Mouse (Mus musculus): ENCODE data around the gene Gm45837.

The Gm45837 gene

DNA sequence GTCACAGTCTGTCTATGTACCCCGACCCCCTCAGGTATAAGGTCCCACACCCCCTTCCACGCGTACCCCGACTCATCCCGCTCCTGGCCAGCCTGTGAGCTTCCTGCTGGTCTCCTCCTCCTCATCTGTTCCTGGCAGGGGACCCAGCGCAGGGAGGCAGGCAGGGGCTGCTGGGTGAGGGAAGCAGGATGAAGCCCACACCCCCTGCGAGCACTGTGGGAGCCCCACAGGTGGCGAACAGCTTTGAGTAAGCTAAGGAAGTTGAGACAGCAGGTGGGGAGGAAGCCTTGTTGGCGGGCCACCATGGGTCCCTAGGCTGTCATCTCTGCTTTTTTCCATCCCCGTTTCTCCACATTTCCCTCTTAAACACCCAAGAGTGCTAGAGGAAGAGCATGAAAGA lies 88.6 kb downstream of the Gm45837 start:
- DNase-seq (ENCODE audit: extremely low read depth, low read depth): no peak

DNA sequence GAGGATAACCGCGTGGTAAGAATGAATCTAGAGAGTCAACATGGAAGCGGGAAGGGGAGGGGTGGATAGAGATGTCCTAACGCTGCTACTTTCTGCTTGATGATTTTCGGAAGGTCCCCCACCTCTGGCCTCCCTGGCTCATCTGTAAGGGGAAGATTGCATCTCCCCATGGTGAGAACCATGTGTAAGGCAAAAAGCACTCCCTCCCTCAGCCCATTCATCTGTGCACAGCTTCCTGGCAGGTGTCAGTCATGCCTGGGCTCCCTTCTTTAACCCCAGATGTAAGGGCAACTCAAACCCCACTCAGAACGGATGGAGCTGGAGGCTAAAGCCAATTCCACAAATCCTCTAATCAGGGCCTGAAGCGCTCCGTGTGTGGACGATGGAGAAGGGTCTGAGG lies 89.0 kb downstream of the Gm45837 start:
- no peak for DNase-seq (ENCODE audit: extremely low read depth, low read depth)

DNA sequence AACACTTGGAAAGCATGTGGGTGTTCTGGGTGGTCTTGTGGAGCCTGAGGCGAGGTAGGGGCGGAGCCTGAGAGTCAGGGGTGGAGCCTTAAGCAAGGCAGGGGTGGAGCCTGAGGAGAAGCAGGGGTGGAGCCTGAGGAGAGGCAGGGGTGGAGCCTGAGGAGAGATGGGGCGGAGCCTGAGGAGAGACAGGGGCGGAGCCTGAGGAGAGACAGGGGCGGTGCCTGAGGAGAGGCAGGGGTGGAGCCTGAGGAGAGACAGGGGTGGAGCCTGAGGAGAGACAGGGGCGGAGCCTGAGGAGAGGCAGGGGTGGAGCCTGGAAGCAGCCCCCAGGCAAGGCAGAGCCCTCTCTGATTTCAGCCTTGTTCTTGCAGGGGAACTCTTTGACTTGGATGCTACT lies 90.5 kb downstream of the Gm45837 start:
- no peak for DNase-seq (ENCODE audit: extremely low read depth, low read depth)

DNA sequence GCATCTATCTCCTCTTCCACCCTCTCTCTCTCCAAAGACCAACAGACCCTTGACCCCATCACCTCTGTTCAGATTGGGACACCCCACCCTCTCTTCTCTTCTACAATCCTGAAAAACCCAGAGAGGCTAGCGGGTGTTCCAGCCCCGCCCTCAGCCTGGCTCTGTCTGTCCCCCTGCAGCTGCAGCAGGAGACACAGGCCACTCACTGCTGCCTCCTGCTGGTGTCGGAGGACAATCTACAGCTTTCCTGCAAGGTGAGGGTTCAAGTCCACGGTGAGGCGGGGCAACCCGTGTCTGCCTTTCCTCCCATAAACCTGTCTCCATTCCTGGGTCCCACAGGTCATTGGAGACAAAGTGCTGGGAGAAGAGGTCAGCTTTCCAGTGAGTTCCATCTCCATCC lies 91.0 kb downstream of the Gm45837 start:
- DNase-seq (ENCODE audit: extremely low read depth, low read depth): no peak

DNA sequence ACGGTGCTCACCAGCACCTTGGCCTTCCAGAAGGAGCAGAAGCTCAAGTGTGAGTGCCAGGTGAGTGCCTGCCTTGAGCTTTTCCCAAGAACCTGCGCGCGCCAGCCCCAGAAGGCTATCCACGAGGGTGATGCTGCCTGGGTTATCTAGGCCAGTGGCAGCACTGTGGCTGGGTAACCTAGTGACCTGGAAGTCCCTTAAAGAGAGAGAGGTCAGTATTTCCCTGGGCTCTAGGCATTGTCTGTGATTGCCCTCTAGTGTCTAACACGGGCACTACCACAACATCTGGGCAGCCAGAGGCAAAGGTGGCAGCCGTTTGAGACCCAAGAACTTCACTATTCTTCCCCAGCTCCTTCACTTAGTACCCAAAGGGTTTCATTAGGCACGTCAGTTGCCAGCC lies 92.7 kb downstream of the Gm45837 start:
- peak; percentile 22 for DNase-seq (ENCODE audit: extremely low read depth, low read depth)

DNA sequence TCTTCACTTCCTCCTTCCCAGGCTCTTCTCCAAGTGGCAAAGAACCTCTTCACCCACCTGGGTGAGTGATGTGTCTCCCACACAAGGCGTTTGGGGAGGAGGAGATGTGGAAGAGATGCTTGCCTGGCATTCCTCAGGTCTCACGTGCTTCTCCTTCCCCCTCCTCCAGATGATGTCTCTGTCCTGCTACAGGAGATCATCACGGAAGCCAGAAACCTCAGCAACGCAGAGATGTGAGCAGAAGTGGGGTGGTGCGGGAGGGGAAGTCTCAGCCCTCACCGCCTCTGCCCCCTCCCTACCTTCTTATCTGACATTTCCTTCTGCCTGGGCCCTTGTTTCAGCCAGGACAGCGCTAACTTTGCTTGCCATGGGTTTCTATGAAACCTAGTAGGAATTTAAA lies 93.1 kb downstream of the Gm45837 start:
- DNase-seq (ENCODE audit: extremely low read depth, low read depth): peak; percentile 71

DNA sequence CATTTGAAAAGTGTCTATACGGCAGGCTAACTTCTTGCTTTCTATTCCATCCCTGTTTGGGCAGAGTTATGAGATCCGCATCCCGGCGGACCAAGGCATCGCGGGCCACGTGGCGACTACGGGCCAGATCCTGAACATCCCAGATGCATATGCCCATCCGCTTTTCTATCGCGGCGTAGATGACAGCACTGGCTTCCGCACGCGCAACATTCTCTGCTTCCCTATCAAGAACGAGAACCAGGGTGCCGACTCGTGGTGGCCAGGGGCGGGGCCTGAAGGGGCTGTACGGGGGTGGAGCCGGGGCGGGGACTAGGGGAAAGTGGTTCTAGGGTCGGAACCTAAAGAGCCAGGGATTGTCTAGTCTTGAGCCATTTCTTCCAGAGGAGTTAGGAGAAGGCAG lies 93.8 kb downstream of the Gm45837 start:
- DNase-seq (ENCODE audit: extremely low read depth, low read depth): peak; percentile 63

DNA sequence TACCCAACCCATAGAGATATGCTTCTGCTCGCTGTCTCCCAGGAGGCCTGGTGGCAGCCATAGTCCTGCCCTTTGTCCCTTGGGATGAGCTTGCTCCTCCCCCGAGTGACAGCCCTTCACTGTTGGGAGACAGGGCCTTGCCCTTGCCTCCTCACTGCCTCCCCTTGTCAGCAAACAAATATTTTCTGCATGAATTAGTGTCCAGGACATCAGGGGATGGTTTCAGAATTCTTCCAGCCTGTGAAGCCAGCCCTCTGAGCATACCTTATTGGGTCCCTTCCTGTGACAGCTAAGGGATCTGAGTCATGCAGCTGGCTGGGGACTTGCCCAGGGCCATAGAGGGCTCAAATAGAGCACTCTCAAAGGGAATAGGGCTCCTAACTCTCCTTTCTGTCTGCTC lies 98.5 kb downstream of the Gm45837 start:
- DNase-seq (ENCODE audit: extremely low read depth, low read depth): no peak

DNA sequence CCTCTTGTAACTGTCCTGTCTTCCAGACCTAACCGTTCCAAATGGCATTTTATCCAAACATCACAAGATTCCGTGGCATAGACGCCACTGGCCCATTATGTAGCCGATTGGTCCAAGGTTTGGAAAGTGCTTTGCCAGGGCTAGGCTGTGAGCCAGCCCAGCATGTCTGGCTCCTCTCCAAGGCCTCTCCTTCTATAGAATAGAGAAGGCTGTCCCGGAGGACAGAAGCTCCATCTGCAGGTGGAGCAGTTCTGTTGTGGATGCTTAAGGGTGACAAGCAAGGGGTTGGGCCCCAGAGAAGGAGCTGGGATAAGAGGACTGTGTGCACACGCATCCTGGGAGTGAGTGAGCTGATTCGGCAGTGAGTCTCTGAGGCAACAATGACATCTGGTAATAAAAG lies 103.0 kb downstream of the Gm45837 start:
- no peak for DNase-seq (ENCODE audit: extremely low read depth, low read depth)

DNA sequence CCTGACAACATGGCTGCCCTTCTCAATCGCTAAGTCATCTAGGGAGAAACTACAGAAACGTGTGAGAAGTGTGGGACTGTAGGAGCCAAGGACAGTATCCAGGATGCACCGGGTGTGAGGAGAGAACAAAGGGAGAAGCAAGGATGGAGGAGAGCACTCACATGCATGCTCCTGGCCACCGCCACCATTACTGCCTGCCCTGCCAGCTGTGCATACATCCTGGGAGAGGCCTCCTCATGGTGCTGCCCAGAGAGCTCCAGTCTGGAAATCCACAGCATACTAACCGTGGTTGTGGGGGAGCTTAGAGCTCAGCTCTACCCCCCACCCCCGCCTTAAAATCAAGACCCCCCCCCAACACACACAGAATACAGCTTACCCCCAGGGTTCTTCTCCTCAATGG lies 104.1 kb downstream of the Gm45837 start:
- no peak for DNase-seq (ENCODE audit: extremely low read depth, low read depth)

DNA sequence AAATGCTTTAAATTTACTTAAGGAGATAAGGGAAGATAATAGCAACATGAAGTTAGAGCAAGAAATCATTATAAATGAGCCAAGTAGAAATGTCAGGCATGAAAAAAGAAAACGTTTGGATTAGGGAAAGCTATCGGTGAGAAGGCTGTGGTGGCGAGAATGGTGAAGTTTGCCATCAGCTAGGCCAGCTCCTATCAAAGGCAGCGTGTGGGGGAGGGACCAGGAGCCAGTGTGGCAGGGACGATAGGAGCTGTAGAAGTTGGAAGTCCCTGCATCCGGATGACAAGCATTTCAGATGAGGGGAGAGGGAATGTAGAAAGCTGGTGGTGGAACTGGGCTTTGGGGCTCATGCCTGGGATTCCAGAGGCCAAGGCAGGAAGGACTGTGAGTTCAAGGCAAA lies 104.6 kb downstream of the Gm45837 start:
- no peak for DNase-seq (ENCODE audit: extremely low read depth, low read depth)

DNA sequence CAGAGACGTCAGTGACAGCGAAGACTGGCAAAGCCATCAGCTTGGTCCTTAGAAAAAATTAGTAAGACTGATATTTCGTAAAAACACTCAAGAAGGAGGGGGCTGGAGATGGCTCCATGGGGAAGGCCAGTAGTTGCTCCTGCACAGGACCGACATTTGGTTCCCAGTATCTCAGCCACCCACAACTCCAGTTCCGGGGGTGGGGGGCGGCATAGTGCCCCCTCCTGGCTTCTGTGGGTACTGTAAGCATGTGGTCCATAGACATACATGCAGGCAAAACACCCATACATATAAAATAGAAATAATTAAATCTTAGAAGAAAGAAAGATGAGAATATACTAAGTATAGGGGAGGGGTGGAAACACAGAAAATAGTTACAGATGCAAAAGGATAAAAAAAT lies 105.8 kb downstream of the Gm45837 start:
- peak; percentile 12 for DNase-seq (ENCODE audit: extremely low read depth, low read depth)

DNA sequence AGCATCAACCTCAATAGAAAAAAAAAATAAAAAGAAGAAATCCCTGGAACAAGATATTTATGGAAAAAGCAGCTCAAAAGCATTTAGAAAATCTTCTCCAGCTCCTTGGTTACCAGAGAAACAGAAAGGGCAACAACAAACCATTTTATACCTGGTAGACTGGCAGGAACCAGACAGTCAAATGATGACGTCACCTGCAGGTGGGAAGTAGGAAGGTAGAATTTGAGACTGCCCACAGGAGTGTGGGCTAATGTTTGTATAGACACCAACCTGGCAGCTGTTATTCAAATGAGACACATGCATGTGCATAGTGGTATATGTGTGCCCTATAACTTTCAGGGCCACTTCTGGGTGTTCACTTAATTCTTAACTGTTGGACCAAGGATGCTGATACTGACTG lies 111.0 kb downstream of the Gm45837 start:
- no peak for DNase-seq (ENCODE audit: extremely low read depth, low read depth)

DNA sequence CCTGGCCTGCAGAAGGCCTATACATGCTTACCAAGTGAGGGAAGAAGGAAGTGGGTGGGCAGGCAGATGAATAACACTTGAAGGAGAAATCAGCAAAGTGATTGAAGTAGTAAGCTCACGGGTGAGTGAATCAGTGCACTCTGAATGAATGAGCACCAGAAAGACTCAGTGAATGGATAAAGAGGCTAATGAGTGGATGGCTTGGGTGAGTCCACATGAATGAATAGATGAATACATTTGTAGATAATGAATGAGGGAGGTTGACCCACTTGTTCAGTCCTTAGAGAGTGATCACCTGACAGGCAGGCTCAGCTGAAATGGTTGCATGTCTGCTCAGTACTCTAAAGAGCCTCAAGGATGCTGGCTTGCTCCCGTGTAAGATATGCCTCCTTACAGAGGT lies 112.5 kb downstream of the Gm45837 start:
- no peak for DNase-seq (ENCODE audit: extremely low read depth, low read depth)

DNA sequence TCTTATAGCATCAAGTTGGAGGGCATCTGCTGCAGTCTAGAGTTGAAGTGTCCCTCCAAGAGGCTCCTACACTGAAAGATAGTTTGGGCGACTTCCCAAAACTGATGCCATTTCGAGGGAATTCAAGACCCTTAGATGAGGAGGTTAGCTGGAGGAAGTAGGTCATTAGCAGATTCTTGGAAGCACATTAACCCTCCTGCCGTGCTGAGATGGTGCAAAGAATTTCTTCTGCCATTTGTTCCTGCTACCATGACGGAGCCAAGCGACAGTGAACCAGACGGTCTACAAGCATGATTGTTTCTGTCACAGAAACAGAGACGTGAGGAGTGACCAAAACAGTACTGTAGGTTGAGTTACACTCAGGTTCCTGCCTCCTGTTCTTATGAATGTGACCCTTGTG lies 115.8 kb downstream of the Gm45837 start:
- DNase-seq (ENCODE audit: extremely low read depth, low read depth): no peak

DNA sequence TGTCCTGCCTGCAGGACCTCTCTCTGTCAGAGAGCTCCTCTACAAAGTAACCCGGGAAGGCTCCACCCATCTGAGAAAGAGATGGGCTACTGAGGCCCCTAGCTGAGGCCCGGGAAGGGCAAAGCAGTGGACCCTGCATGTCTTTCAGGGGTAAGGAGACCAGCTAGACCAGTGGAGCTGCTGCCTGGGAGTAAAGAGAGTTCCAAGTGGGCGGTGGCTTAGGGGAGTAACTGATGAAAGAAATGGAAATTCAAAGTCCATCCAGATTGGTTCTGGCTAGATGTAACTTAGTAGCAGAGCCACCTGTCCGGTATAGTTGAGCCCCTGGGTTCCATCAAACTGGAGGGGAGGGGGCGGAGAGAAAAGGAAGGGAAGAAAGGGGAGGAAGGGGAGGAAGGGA lies 123.7 kb downstream of the Gm45837 start:
- no peak for DNase-seq (ENCODE audit: extremely low read depth, low read depth)

DNA sequence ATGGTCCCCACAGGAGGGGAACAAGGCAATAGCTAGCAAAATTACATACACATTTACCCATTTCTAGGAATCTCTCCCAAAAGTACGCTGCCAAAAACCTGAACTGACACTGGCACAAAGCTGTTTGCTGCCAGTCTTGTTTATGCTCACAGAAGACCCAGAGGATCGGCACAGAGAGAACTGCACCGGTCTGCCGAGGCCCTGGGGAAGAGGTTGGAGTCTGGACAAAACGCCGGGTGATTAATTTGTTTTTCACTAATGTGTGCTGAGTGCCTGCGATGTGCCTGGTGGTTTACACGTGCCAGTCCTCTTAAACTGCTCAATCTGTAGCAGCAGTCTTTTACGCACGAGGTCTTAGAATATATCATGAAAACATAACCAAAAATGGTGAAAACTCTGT lies 124.4 kb downstream of the Gm45837 start:
- DNase-seq (ENCODE audit: extremely low read depth, low read depth): no peak

DNA sequence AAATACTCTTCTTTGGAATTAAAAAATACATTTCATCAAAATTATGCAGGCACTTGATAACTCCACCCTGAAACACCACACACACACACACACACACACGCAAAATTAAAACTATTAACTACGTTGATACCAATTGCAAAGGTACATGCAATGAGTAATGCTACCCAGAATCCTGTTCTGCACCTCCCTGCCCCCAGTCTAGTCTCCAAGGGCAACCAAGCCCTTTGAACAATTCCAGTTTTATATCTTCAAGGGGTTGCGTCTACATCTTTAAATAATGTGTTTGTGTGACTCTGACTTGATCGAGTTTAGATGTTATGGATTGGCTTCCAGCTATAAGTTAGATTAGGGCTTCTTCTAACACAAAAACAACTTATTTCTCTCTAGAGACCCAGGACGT lies 124.8 kb downstream of the Gm45837 start:
- DNase-seq (ENCODE audit: extremely low read depth, low read depth): no peak

DNA sequence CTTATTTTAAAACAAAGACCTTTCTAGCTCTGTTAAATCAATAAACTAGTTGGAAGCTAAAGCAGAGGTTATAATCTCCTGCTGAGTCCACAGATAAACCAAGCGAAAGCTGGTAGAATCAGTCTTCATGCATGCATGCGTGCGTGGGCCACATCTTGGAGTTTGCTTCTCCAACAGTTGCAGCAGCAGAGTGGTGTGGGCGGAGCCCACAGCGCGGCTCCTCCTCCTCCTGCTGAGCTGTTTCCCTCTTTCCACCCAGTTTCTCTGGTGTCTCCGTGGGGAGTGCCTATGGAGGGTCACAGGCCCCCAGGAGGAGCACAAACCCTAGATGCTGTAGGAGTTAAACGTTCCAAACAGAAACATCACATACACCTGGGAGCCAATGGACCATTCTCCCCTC lies 126.9 kb downstream of the Gm45837 start:
- no peak for DNase-seq (ENCODE audit: extremely low read depth, low read depth)

DNA sequence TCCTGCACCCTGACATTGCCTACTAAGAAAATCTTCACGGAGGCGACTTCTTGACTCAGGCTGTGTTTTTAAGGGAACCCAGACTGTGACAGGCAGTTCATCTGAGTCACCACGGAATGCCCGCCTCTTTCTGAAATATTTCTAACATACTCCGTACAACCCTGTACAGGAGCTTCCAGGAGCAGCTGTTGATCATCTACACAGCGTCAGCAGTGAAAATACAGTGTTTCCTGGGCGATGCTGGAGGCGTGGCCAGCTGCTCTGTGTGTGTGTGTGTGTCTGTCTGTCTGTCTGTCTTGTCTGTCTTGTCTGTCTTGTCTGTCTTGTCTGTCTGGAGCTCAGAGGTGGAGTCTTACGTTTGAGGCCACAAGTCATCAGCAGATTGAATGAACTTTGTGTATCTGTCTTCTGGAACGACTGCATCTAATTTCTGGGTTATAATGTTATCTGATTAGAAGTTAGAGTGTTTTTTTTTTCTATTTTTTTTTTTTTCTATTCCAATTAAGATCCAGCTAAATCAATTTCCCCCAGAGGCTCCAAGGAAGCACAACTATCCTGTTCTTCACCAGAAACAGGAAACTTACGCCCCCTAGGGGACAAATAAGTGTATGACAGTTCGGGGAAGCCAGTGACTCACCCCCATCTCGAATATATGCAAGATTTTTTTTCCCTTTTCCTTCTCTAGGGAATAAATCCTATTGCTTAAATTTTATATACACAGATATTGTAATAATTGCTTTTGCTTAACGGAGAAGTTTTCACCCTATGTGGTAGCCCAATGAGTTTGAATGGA lies 127.7 kb downstream of the Gm45837 start:
- no peak for DNase-seq (ENCODE audit: extremely low read depth, low read depth)

DNA sequence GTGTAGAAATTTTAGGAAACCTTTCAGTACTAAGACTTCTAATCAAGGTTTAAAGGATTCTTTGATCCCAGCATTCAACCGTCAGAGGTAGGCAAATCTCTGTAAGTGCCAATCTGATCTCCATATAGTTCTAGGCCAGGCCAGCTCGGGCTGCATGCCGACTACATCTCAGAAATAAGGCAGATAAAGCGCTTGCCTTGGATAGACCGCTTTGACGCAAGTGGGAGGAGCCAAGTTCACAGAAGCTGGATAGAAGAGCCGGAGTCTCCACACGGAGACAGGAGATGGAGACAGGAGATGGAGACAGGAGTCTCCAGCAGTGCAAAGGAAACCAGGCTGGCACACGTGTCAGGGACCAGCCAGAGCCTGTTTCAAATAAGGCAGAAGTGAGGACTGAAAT lies 129.1 kb downstream of the Gm45837 start:
- DNase-seq (ENCODE audit: extremely low read depth, low read depth): no peak

DNA sequence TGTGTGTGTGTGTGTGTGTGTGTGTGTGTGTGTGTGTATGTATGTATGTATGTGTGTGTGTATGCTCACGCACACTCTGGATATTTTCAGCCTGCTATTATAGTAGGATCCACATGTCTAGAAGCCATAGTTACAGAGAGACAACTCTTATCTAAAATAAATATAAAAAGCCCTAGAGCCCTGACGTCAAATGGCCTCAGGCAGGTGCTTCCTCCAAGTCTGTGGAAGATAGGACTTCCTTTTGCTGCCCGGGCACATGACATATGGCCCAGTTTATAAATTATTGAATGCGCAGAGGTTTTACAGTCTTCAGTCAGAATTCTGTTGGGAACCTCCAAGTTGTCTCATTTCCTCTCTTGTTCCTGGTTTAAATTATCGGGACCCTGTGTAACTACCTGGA lies 130.0 kb downstream of the Gm45837 start:
- DNase-seq (ENCODE audit: extremely low read depth, low read depth): no peak

DNA sequence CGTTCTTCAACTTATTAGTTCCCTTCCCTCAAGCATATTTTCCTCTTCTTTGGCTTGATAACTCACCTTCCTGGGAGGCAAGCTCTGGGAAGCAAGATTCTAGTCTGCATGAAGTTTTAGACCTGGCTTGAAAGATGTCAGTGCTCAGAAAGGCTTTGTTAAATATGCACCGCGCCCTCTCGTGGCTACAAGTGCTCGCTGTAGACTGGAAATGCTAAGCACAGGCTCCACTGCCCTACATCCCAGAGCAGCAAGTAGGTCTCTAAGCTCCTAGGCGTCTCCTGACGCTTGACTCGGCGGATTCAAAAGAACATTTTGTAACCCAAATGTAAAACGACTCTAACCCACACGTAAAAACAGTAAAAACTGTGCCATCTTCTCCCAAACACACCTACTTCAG lies 130.4 kb downstream of the Gm45837 start:
- DNase-seq (ENCODE audit: extremely low read depth, low read depth): peak; percentile 41

DNA sequence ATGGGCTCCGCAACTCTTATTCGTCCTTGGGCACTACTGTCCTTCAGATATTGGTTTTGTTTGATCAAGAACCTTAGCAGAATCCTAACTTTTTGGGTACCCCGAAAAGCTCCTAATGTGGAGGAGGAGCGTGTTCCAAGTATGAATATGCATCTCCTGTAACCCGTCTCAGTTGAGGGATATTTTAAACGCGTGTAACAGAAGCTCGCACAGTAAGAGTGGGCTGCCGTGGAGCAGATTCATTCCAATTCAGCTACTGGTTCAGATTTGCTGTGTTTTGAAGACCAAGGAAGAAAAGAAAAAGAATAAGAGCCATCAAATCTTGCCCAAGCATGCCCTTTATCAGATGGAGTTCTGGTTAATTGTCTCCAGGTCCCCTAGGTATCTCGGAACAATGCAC lies 131.0 kb downstream of the Gm45837 start:
- no peak for DNase-seq (ENCODE audit: extremely low read depth, low read depth)
